Mouse (Mus musculus): ENCODE data around the gene Tmem230.
"Not testable (repeated sequence)": the region's sequence is repeated elsewhere in the genome, so short reads cannot be mapped to it uniquely, and the experiment has no call there.

Tmem230 gene

GRCm38 (mm10) chr2:132247539-132248313 lies at the start of gene Tmem230:
TSS of gene Tmem230 (minus strand) at chr2:132247807.
- in situ Hi-C loops (cut with MseI, MboI): loop anchor here in 1 of 2 experiments (25.0 kb wide), 1 partner anchor 260 kb away; no protein-coding TSS in a partner anchor

- in situ Hi-C loops (cut with MseI, MboI): no loop called here
These were observed 46.3 kb upstream of the Tmem230 start for GRCm38 (mm10) chr2:132293694-132294450.

GRCm38 (mm10) chr2:132292083-132292482 lies 44.5 kb upstream of the Tmem230 start:
- in situ Hi-C loops (cut with MseI, MboI): no loop called here

DNA sequence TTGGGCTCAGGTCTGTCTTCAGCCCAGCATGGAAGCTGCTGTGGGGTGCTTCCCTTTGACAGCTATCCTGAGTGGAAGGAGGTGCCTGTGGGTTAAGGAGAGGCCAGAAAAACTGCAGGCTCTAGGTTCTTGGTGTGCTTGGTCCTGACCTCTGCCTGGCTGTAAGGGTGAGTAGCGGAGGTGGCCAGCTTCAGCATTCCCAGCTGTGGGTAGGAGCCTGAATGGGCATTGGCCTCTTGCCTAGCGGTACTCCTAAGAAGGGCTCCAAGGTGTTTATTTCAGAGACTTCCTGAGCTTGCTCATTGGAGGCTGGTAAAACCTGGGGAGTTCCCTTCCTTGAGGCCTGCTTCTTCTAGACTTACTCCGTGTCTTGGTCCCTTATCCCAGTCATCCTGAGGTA lies 43.7 kb upstream of the Tmem230 start:
- in situ Hi-C loops (cut with MseI, MboI): no loop called here

GRCm38 (mm10) chr2:132290808-132291207 lies 43.2 kb upstream of the Tmem230 start:
- in situ Hi-C loops (cut with MseI, MboI): no loop called here

DNA sequence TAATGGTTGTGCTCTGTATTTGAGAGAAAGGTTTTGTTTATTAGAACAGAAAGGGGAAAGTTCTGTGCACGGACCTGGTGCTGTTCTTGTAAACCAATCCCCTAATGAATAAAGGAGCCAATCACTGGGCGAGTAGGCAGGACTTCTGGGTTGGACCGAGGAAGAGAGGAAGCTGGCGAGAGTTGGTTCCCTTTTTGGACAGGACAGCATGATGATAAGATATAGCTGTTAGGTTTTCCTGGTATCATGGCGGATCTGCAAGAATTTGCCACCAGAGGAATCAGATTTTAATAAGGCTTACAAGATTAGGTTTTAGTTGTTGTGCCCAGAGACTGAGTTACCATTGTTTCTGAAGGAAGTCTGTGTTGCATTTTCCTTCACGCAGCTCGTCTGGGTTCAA lies 41.6 kb upstream of the Tmem230 start:
- in situ Hi-C loops (cut with MseI, MboI): not testable (repeated sequence)

DNA sequence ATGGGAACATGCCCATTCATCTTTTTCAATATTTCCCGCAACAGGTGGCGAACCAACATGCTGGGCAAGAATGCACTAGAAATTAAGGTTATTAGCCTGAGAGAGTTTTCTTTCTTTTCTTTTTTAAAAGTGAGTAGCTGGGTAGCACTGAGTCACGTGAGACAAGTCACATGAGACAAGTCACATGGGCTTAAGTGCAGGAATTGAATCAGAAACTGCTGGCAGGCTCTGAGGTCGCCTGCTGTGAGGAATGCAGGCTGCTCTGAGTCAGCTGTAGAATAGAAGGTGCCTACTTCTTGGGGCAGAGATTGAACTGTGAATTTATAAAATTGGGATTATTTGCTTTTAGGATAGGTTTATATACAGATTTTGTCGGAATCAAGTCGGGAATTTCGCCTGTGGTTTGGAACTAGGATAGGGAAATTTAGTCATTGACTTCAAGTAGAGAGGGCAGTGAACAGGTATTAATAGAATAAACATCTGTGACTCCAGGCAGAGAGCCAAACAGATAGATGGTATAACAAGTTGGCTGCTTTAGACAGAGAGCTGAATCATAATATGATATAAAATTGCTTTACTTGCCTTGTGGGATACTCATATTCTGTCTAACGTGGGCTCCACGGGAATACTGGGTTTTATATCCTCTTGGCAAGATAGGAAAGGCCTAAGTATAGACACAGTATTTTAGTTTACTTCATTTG lies 38.9 kb upstream of the Tmem230 start:
- in situ Hi-C loops (cut with MseI, MboI): no loop called here

- in situ Hi-C loops (cut with MseI, MboI): not testable (repeated sequence)
These were observed 38.1 kb upstream of the Tmem230 start for GRCm38 (mm10) chr2:132285722-132286121.

DNA sequence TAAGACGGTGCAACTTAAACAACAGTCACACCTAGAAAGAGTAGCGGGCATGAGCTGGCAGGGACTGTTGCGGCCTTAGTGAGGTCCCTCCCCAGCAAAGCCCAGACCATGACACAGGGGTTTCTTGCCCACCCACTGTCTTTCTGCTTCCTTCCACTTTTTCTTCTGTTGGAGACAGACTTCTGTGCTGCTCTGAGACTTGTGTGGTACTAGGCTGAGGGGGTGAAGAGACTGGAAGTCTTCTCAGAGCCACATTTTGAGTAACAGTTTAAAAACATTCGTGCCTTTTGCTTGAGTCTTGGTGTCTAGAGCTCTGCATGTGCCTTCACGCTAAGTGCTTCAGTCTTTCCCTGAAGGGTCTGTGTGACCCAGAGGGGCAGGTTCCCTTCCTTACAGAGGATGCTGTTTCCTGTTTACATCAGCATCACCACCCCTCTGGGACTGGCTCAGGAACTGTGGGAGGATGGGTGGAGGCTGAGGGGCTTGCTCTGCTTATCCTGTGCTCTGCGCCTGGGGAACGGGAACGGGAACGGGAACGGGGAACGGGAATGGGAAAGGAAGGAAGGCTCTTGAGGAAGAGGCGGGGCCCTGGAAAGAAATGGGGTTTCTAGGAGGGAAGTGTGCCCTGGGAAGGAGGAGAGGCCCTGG lies 37.0 kb upstream of the Tmem230 start:
- in situ Hi-C loops (cut with MseI, MboI): no loop called here

GRCm38 (mm10) chr2:132283236-132284070 lies 35.8 kb upstream of the Tmem230 start:
- in situ Hi-C loops (cut with MseI, MboI): no loop called here

GRCm38 (mm10) chr2:132282453-132283174 lies 35.0 kb upstream of the Tmem230 start:
- in situ Hi-C loops (cut with MseI, MboI): no loop called here

GRCm38 (mm10) chr2:132281560-132282452 lies 34.2 kb upstream of the Tmem230 start:
- in situ Hi-C loops (cut with MseI, MboI): no loop called here

- in situ Hi-C loops (cut with MseI, MboI): no loop called here
These were observed 33.0 kb upstream of the Tmem230 start for GRCm38 (mm10) chr2:132280518-132281120.

DNA sequence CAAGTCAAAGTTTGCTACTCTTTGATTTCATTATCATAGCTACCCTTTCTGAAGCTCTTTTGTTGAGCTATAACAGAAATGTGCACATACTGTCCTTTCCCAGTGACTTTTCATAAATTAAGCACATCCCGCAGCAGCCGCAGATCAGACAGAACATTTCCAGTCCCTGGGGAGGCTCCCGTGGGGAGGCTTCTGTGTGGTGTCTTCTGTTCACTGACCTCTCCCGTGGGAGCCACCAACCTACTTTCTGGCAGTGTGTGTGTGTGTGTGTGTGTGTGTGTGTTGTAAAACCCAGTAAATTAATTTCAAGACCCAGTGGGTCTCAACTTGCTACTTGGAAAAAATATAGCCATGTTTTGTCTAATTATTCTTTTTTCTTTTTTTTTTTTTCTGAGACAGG lies 32.4 kb upstream of the Tmem230 start:
- in situ Hi-C loops (cut with MseI, MboI): no loop called here

- in situ Hi-C loops (cut with MseI, MboI): no loop called here
These were observed 31.8 kb upstream of the Tmem230 start for GRCm38 (mm10) chr2:132279336-132279882.

DNA sequence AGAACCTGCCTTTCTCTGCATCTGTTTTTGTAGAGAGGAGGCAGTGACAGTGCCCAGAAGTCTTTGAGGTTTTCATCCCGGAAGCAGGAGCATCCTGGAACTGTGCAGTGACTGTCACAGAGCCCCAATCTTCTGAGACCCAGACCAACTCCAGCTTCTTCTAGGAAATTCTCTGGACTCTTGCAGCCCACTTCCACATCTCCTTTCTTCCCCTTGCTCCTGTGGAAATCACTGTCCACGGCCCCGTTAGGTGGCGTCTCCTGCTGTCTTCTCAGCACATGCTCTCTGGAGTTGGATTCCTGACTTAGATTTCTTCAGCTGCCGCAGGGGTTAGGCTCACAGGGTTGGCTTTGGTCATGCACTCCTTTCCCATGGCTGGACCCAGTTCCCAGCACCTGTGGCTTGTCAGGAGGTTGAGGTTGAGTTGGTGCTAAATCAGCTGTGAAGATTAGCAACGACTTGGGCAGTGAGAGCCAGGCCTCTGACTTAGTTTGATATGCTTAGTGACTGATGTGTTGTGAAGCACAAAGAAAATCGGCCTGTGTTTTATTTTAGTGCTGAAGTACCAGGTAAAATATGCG lies 30.8 kb upstream of the Tmem230 start:
- in situ Hi-C loops (cut with MseI, MboI): no loop called here

DNA sequence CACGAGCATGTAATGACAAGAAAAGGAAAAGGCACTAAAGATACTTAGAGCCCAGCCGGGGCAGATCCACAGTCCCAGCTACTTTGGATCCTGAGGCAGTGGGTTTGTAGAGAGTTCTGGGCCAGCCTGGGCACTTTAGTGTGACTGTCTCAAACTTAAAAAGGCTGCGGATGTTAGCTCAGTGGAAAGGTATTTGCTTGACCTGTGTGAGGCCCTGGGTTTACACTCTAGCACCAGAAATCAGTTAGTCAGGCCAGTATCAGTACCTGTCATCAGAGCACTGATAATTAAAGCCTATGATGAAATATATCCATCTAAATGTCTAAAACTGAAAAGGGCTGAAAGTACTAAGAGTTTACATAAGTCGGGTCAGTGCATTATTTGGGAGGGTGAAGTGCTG lies 28.6 kb upstream of the Tmem230 start:
- in situ Hi-C loops (cut with MseI, MboI): no loop called here

- in situ Hi-C loops (cut with MseI, MboI): no loop called here
These were observed 27.9 kb upstream of the Tmem230 start for GRCm38 (mm10) chr2:132275527-132275926.

Measured in mouse trophoblast stem cell (cell line).